Mouse (Mus musculus): ENCODE measurements around the gene Olfr554.
"Not testable (repeated sequence)": the region's sequence is repeated elsewhere in the genome, so short reads cannot be mapped to it uniquely, and the experiment has no call there.

The Olfr554 gene

GRCm38 (mm10) chr7:102638132-102638531 is at the start of gene Olfr554:
Olfr554 (plus strand) TSS chr7:102638432.
- no peak for DNase-seq (ENCODE audit: low read depth in 2 of 2, low spot score in 2 of 2)

GRCm38 (mm10) chr7:102591786-102592185 is 46.4 kb upstream of the Olfr554 start, which contains the start of gene Olfr551:
Olfr551 (minus strand) TSS chr7:102591886.
- no peak for DNase-seq (ENCODE audit: low read depth in 2 of 2, low spot score in 2 of 2)

GRCm38 (mm10) chr7:102597378-102598031 is 40.7 kb upstream of the Olfr554 start, which contains the start of gene Olfr552:
Olfr552 (plus strand) TSS chr7:102597770.
- DNase-seq (ENCODE audit: low read depth in 2 of 2, low spot score in 2 of 2): no peak

- DNase-seq (ENCODE audit: low read depth in 2 of 2, low spot score in 2 of 2): no peak
These were observed 20.1 kb upstream of the Olfr554 start, which contains the start of gene Olfr553 for GRCm38 (mm10) chr7:102618118-102618517. Olfr553 (minus strand) TSS chr7:102618218.

- DNase-seq (ENCODE audit: low read depth in 2 of 2, low spot score in 2 of 2): no peak
These were observed 18.6 kb upstream of the Olfr554 start for GRCm38 (mm10) chr7:102619608-102620007.

GRCm38 (mm10) chr7:102620368-102620767 is 17.9 kb upstream of the Olfr554 start:
- not testable (repeated sequence) for DNase-seq (ENCODE audit: low read depth in 2 of 2, low spot score in 2 of 2)

- DNase-seq (ENCODE audit: low read depth in 2 of 2, low spot score in 2 of 2): peak; percentile 48 to 63
These were observed 1.6 kb upstream of the Olfr554 start for GRCm38 (mm10) chr7:102636665-102637064.

- not testable (repeated sequence) for DNase-seq (ENCODE audit: low read depth in 2 of 2, low spot score in 2 of 2)
These were observed 6.7 kb downstream of the Olfr554 start for GRCm38 (mm10) chr7:102644945-102645344.

- no peak for DNase-seq (ENCODE audit: low read depth in 2 of 2, low spot score in 2 of 2)
These were observed 20.3 kb downstream of the Olfr554 start, which contains the start of gene Olfr555 for GRCm38 (mm10) chr7:102658523-102658922. Olfr555 (plus strand) TSS chr7:102658823.

GRCm38 (mm10) chr7:102664599-102664998 is 26.4 kb downstream of the Olfr554 start, which contains the start of gene Olfr556:
Olfr556 (plus strand) TSS chr7:102664899.
- DNase-seq (ENCODE audit: low read depth in 2 of 2, low spot score in 2 of 2): no peak

- DNase-seq (ENCODE audit: low read depth in 2 of 2, low spot score in 2 of 2): no peak
These were observed 27.1 kb downstream of the Olfr554 start for GRCm38 (mm10) chr7:102665378-102665777.

- no peak for DNase-seq (ENCODE audit: low read depth in 2 of 2, low spot score in 2 of 2)
These were observed 38.0 kb downstream of the Olfr554 start for GRCm38 (mm10) chr7:102676225-102676624.

- no peak for DNase-seq (ENCODE audit: low read depth in 2 of 2, low spot score in 2 of 2)
These were observed 43.7 kb downstream of the Olfr554 start for GRCm38 (mm10) chr7:102681916-102682315.

GRCm38 (mm10) chr7:102686944-102687501 is 48.8 kb downstream of the Olfr554 start, which contains the start of gene Trim68:
Trim68 (minus strand) TSS chr7:102687327.
- peak; percentile 86 to 88 for DNase-seq (ENCODE audit: low read depth in 2 of 2, low spot score in 2 of 2)
